Mouse (Mus musculus): ENCODE data around the gene Bag3. TPM values are rescaled to one million over a fixed set of nuclear protein-coding genes. Genes with fewer than 3 reads are reported as not detected.

Gene Bag3
- polyA plus RNA-seq, 1 experiment from 2014 or later: 12.3 TPM

DNA sequence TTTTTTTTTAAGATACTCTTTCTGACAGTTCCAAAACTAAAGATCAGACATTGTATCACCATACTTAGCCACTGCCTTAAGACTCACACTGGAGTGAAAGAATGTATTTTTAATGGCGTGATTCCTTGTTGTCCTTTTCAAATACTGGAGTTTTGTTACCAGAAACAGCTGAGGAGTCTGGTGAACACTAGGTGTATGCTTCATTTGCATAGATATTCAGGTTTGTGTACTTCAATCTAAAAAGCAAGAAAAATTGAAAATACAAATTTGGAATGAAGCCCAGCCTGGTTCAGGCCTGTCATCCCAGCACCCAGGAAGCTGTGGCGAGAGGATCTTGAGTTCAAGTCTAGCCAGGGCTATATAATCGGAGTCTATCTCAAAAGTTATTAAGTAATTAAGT is 1.2 kb downstream of the Bag3 start:
- H3K9me3 ChIP-seq: no peaks in the 10 kb centered on the region
- peaks cover 20% of the 10 kb centered on the region for H3K4me1 ChIP-seq (replicated peaks)
- no peaks in the 10 kb centered on the region for H3K36me3 ChIP-seq
- peak overlapping the region; percentile 88 for H3K4me2 ChIP-seq (replicated peaks)
- no peaks in the 10 kb centered on the region for H3K27me3 ChIP-seq (replicated peaks)
- no peak for ATAC-seq
- WGBS: 78% methylated on average over 3 of the region's 3 CpGs
- H3K4me3 ChIP-seq (replicated peaks): peak overlapping the region; percentile 64
- H3K9ac ChIP-seq: peak overlapping the region; percentile 80; the same call in 1 of the 2 replicates
- H3K27ac ChIP-seq: peak overlapping the region; percentile 91; the same call in 1 of the 2 replicates

GRCm38 (mm10) chr7:128526611-128527010 is 3.2 kb downstream of the Bag3 start:
- WGBS: 68% methylated on average over 6 of the region's 6 CpGs
- Histone ChIP-seq H3K9me3 (no peaks in the 10 kb centered on the region), H3K36me3 (no peaks in the 10 kb centered on the region), H3K4me1 (replicated peaks) (peaks cover 30% of the 10 kb centered on the region), H3K9ac (no peak overlapping the region), H3K27ac (no peak overlapping the region), H3K4me2 (replicated peaks) (no peak overlapping the region), H3K4me3 (replicated peaks) (no peak overlapping the region), H3K27me3 (replicated peaks) (no peaks in the 10 kb centered on the region)
- ATAC-seq: no peak

GRCm38 (mm10) chr7:128528596-128528995 is 5.2 kb downstream of the Bag3 start:
- Histone ChIP-seq H3K27ac (peak overlapping the region; percentile 74; the same call in 1 of the 2 replicates), H3K9ac (no peak overlapping the region), H3K4me1 (replicated peaks) (peaks cover 40% of the 10 kb centered on the region), H3K4me3 (replicated peaks) (no peak overlapping the region), H3K27me3 (replicated peaks) (no peaks in the 10 kb centered on the region), H3K9me3 (no peaks in the 10 kb centered on the region), H3K36me3 (no peaks in the 10 kb centered on the region), H3K4me2 (replicated peaks) (no peak overlapping the region)
- 58% methylated on average over 9 of the region's 9 CpGs for WGBS
- ATAC-seq: no peak

- Histone ChIP-seq H3K4me1 (replicated peaks) (peaks cover 37% of the 10 kb centered on the region), H3K4me2 (replicated peaks) (0 out of 2 replicates have a peak overlapping the region, but pooled peaks have one; percentile 28), H3K27me3 (replicated peaks) (no peaks in the 10 kb centered on the region), H3K36me3 (no peaks in the 10 kb centered on the region), H3K9me3 (no peaks in the 10 kb centered on the region), H3K4me3 (replicated peaks) (no peak overlapping the region), H3K27ac (peak overlapping the region; percentile 74), H3K9ac (no peak overlapping the region)
- WGBS: 40% methylated on average over 6 of the region's 6 CpGs
- no peak for ATAC-seq
These were observed 5.7 kb downstream of the Bag3 start for GRCm38 (mm10) chr7:128529126-128529525.

GRCm38 (mm10) chr7:128529574-128530051 is 6.2 kb downstream of the Bag3 start:
- peak; percentile 66 for ATAC-seq
- Histone ChIP-seq H3K36me3 (no peaks in the 10 kb centered on the region), H3K4me2 (replicated peaks) (peak overlapping the region; percentile 28), H3K4me1 (replicated peaks) (peaks cover 41% of the 10 kb centered on the region), H3K9ac (no peak overlapping the region), H3K4me3 (replicated peaks) (no peak overlapping the region), H3K27ac (peak overlapping the region; percentile 74), H3K9me3 (no peaks in the 10 kb centered on the region), H3K27me3 (replicated peaks) (no peaks in the 10 kb centered on the region)
- WGBS: 19% methylated on average over 14 of the region's 14 CpGs

DNA sequence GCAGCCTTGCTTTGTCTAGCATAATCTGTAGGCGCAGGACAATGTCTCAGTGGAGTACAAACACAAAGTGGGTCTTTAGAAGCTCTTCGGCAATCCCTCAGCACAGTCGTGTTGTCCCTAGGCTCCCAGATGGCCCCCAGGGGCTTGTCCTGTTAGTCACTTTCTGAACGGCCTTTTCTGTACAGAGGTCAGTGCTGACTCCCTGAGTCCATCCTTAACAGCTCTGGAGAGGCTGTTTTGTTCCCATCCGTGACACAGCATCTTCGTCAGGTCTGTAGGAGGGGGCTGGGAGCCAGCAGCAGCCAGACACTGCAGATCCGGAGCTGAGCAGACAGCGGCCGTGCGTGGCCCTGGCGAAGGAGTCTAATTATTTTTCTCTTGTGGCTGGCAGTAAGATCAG is 7.6 kb downstream of the Bag3 start:
- no peak overlapping the region for H3K9ac ChIP-seq

GRCm38 (mm10) chr7:128531929-128532328 is 8.5 kb downstream of the Bag3 start:
- 36% methylated on average over 6 of the region's 6 CpGs for WGBS
- Histone ChIP-seq H3K27me3 (replicated peaks) (no peaks in the 10 kb centered on the region), H3K4me3 (replicated peaks) (no peak overlapping the region), H3K9ac (no peak overlapping the region), H3K9me3 (no peaks in the 10 kb centered on the region), H3K36me3 (no peaks in the 10 kb centered on the region), H3K4me1 (replicated peaks) (peaks cover 57% of the 10 kb centered on the region), H3K27ac (0 out of 2 replicates have a peak overlapping the region, but pooled peaks have one; percentile 41), H3K4me2 (replicated peaks) (no peak overlapping the region)
- ATAC-seq: no peak

More for the DNA sequence above, 7.6 kb downstream of the Bag3 start:
- ATAC-seq: no peak
- Histone ChIP-seq H3K4me2 (replicated peaks) (no peak overlapping the region; the same call in 1 of the 2 replicates), H3K27ac (peak overlapping the region; percentile 49; the same call in 1 of the 2 replicates), H3K36me3 (no peaks in the 10 kb centered on the region), H3K4me3 (replicated peaks) (no peak overlapping the region), H3K27me3 (replicated peaks) (no peaks in the 10 kb centered on the region), H3K4me1 (replicated peaks) (peaks cover 55% of the 10 kb centered on the region), H3K9me3 (no peaks in the 10 kb centered on the region)
- WGBS: 41% methylated on average over 11 of the region's 11 CpGs

GRCm38 (mm10) chr7:128532441-128533166 is 9.2 kb downstream of the Bag3 start:
- no peaks in the 10 kb centered on the region for H3K36me3 ChIP-seq
- no peak overlapping the region for H3K4me3 ChIP-seq (replicated peaks)
- WGBS: 64% methylated on average over 6 of the region's 6 CpGs
- H3K4me2 ChIP-seq (replicated peaks): no peak overlapping the region
- no peak overlapping the region for H3K9ac ChIP-seq
- no peak overlapping the region for H3K27ac ChIP-seq
- no peaks in the 10 kb centered on the region for H3K27me3 ChIP-seq (replicated peaks)
- H3K9me3 ChIP-seq: no peaks in the 10 kb centered on the region
- ATAC-seq: no peak
- H3K4me1 ChIP-seq (replicated peaks): peaks cover 57% of the 10 kb centered on the region

DNA sequence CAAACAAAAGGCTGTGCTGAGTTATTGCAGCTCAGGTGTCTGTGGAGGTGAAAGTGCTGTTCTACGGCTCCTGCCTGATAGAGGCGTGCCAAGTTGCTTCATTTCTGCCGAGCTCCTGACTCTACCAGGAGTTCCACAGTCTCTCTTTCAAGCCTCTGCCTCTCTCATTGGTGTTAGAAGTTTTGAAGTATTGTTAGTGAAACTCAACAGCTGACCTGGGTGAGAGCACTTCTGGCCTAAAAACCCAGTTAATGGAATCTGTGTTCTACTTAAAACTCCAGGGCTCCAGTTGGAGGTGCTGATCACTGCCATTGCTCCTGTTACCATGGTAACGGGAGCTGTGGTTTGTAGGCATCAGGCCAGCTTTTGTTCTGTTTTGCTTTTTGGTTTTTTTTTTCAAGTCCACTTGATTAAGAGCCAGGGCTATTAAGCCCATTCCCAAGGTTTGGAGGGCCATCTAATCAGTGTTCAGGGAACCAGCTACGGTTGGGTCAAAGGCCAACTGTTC is 11.6 kb downstream of the Bag3 start:
- H3K4me1 ChIP-seq (replicated peaks): peaks cover 50% of the 10 kb centered on the region
- H3K9me3 ChIP-seq: no peaks in the 10 kb centered on the region
- no peaks in the 10 kb centered on the region for H3K27me3 ChIP-seq (replicated peaks)
- 46% methylated on average over 5 of the region's 5 CpGs for WGBS
- no peak overlapping the region for H3K9ac ChIP-seq
- ATAC-seq: peak; percentile 48; the same call in 1 of the 2 replicates
- no peak overlapping the region for H3K4me3 ChIP-seq (replicated peaks)
- no peak overlapping the region for H3K4me2 ChIP-seq (replicated peaks)
- H3K27ac ChIP-seq: no peak overlapping the region
- no peaks in the 10 kb centered on the region for H3K36me3 ChIP-seq

- H3K27me3 ChIP-seq (replicated peaks): no peaks in the 10 kb centered on the region
- no peak for ATAC-seq
- no peak overlapping the region for H3K27ac ChIP-seq
- WGBS: 45% methylated on average over 3 of the region's 3 CpGs
- peaks cover 45% of the 10 kb centered on the region for H3K4me1 ChIP-seq (replicated peaks)
- H3K4me3 ChIP-seq (replicated peaks): no peak overlapping the region
- no peaks in the 10 kb centered on the region for H3K9me3 ChIP-seq
- no peaks in the 10 kb centered on the region for H3K36me3 ChIP-seq
- H3K4me2 ChIP-seq (replicated peaks): no peak overlapping the region
- H3K9ac ChIP-seq: no peak overlapping the region
These were observed 12.7 kb downstream of the Bag3 start for GRCm38 (mm10) chr7:128536074-128536473.

- H3K4me1 ChIP-seq (replicated peaks): peaks cover 35% of the 10 kb centered on the region
- H3K4me2 ChIP-seq (replicated peaks): no peak overlapping the region
- H3K27me3 ChIP-seq (replicated peaks): no peaks in the 10 kb centered on the region
- no peak overlapping the region for H3K4me3 ChIP-seq (replicated peaks)
- WGBS: 75% methylated on average over 4 of the region's 4 CpGs
- no peak overlapping the region for H3K9ac ChIP-seq
- no peak for ATAC-seq
- no peaks in the 10 kb centered on the region for H3K9me3 ChIP-seq
- H3K27ac ChIP-seq: no peak overlapping the region
- H3K36me3 ChIP-seq: 0 out of 2 replicates have a peak, but pooled peaks cover 3% of the 10 kb centered on the region
These were observed 14.3 kb downstream of the Bag3 start for GRCm38 (mm10) chr7:128537676-128538075.

- Histone ChIP-seq H3K4me2 (replicated peaks) (no peak overlapping the region), H3K4me1 (replicated peaks) (peaks cover 35% of the 10 kb centered on the region), H3K36me3 (0 out of 2 replicates have a peak, but pooled peaks cover 3% of the 10 kb centered on the region), H3K4me3 (replicated peaks) (no peak overlapping the region), H3K9me3 (no peaks in the 10 kb centered on the region), H3K9ac (no peak overlapping the region), H3K27me3 (replicated peaks) (no peaks in the 10 kb centered on the region), H3K27ac (no peak overlapping the region)
- WGBS: 51% methylated on average over 4 of the region's 4 CpGs
- ATAC-seq: no peak
These were observed 14.8 kb downstream of the Bag3 start for GRCm38 (mm10) chr7:128538196-128538595.
